Mouse (Mus musculus) CH12.LX (cell line): ENCODE data around the gene Ech1. TPM values are rescaled to one million over a fixed set of nuclear protein-coding genes. Genes with fewer than 3 reads are reported as not detected.

Experiments used
- DNase-seq: peaks from one replicate; pipeline ENCODE4 v3.0.0-alpha.2; 2013; ENCODE audit errors: extremely low read depth
- H3K27ac ChIP-seq: 2 replicates; pipeline ENCODE4 v1.5.1; 2012; ENCODE audit warnings: low read depth, mild to moderate bottlenecking, control low read depth, moderate library complexity; ENCODE audit not compliant: insufficient read depth
- H3K27me3 ChIP-seq: replicated peaks from 2 replicates; pipeline ENCODE3; 2012; ENCODE audit warnings: inconsistent platforms
- H3K36me3 ChIP-seq, 2 experiments: replicated peaks in 1 of 2; 2 replicates each; pipeline versions ENCODE3 to v1.6.1; 2012; ENCODE audit warnings: inconsistent platforms in 1 of 2, low read length in 1 of 2, mild to moderate bottlenecking in 1 of 2, mixed read lengths in 1 of 2, moderate library complexity in 1 of 2; ENCODE audit not compliant: control insufficient read depth in 1 of 2, insufficient read depth in 1 of 2
- H3K4me1 ChIP-seq, 2 experiments: 2 replicates each; pipeline ENCODE4 v1.6.1; 2012; ENCODE audit warnings: inconsistent platforms in 1 of 2, moderate library complexity in 1 of 2; ENCODE audit not compliant: insufficient read depth in 2 of 2, control insufficient read depth in 1 of 2
- H3K4me2 ChIP-seq: 2 replicates; pipeline ENCODE4 v1.6.1; 2012; ENCODE audit warnings: low read depth, mild to moderate bottlenecking, control low read depth; ENCODE audit not compliant: poor library complexity, insufficient read depth, severe bottlenecking
- H3K4me3 ChIP-seq, 3 experiments: fragments of 150-350 bp in 1 of 3; sonication (generic) in 1 of 3; replicated peaks in 1 of 3; 2 replicates each; pipeline versions ENCODE3 to v1.5.1; 2011 to 2012; ENCODE audit warnings: low read depth in 2 of 3, low read length in 2 of 3, mild to moderate bottlenecking in 2 of 3, moderate library complexity in 2 of 3, control low read depth in 1 of 3, improper control_type of control experiment in 1 of 3, inconsistent platforms in 1 of 3, mixed read lengths in 1 of 3; ENCODE audit not compliant: poor library complexity in 1 of 3
- H3K79me2 ChIP-seq: replicated peaks from 2 replicates; pipeline ENCODE4 v1.6.1; 2012; ENCODE audit warnings: mild to moderate bottlenecking, moderate library complexity; ENCODE audit not compliant: control insufficient read depth, poor library complexity, insufficient read depth, severe bottlenecking; ENCODE audit errors: extremely low read depth
- H3K9ac ChIP-seq: 2 replicates; pipeline ENCODE4 v1.6.1; 2012; ENCODE audit warnings: low read depth, mild to moderate bottlenecking, control low read depth, moderate library complexity; ENCODE audit not compliant: insufficient read depth
- H3K9me3 ChIP-seq: replicated peaks from 2 replicates; pipeline ENCODE3; 2012; ENCODE audit warnings: low read length, inconsistent platforms, mixed read lengths
- BHLHE40 ChIP-seq: IDR thresholded peaks from 2 replicates; pipeline ENCODE4 v1.6.1; 2011; ENCODE audit warnings: mild to moderate bottlenecking, low read depth, low read length, improper control_type of control experiment
- CHD2 ChIP-seq: IDR thresholded peaks from 2 replicates; pipeline ENCODE4 v1.6.1; 2011; ENCODE audit warnings: low read length, improper control_type of control experiment
- CTCF ChIP-seq, 2 experiments: IDR thresholded peaks in 1 of 2; conservative IDR thresholded peaks in 1 of 2; 2 replicates each; pipeline ENCODE4 v1.5.1; 2011 to 2012; ENCODE audit warnings: low read depth in 2 of 2, low read length in 2 of 2, improper control_type of control experiment in 1 of 2, inconsistent platforms in 1 of 2, mild to moderate bottlenecking in 1 of 2, moderate library complexity in 1 of 2
- E2F4 ChIP-seq: IDR thresholded peaks from 2 replicates; pipeline ENCODE4 v1.6.1; 2011; ENCODE audit warnings: low read depth, low read length, improper control_type of control experiment; ENCODE audit not compliant: insufficient replicate concordance
- ELF1 ChIP-seq: IDR thresholded peaks from 2 replicates; pipeline ENCODE4 v1.6.1; 2014; ENCODE audit warnings: low read depth, mild to moderate bottlenecking, inconsistent platforms, low read length, improper control_type of control experiment
- EP300 ChIP-seq: IDR thresholded peaks from 2 replicates; pipeline ENCODE4 v1.6.1; 2011; ENCODE audit warnings: low read length, improper control_type of control experiment
- ETS1 ChIP-seq: conservative IDR thresholded peaks from 2 replicates; pipeline ENCODE4 v1.6.1; 2012; ENCODE audit warnings: low read depth, mild to moderate bottlenecking, inconsistent platforms, low read length, improper control_type of control experiment, moderate library complexity
- GABPA ChIP-seq: IDR thresholded peaks from 2 replicates; pipeline ENCODE4 v1.6.1; 2012; ENCODE audit warnings: low read depth, low read length, improper control_type of control experiment, inconsistent platforms; ENCODE audit not compliant: insufficient replicate concordance
- HCFC1 ChIP-seq: IDR thresholded peaks from 2 replicates; pipeline ENCODE4 v1.6.1; 2012; ENCODE audit warnings: low read depth, mild to moderate bottlenecking, inconsistent platforms, low read length, improper control_type of control experiment
- IRF4 ChIP-seq: IDR thresholded peaks from 2 replicates; pipeline ENCODE4 v1.6.1; 2014; ENCODE audit warnings: low read depth, mild to moderate bottlenecking, inconsistent platforms, low read length, improper control_type of control experiment
- JUN ChIP-seq: IDR thresholded peaks from 2 replicates; pipeline ENCODE4 v1.6.1; 2011; ENCODE audit warnings: low read depth, mild to moderate bottlenecking, low read length, improper control_type of control experiment, moderate library complexity; ENCODE audit not compliant: insufficient read depth
- JUND ChIP-seq: conservative IDR thresholded peaks from 2 replicates; pipeline ENCODE4 v1.6.1; 2011; ENCODE audit warnings: low read depth, low read length, improper control_type of control experiment
- KAT2A ChIP-seq: IDR thresholded peaks from 2 replicates; pipeline ENCODE4 v1.6.1; 2012; ENCODE audit warnings: low read length, improper control_type of control experiment, inconsistent platforms; ENCODE audit not compliant: insufficient replicate concordance
- MAFK ChIP-seq: IDR thresholded peaks from 2 replicates; pipeline ENCODE4 v1.6.1; 2011; ENCODE audit warnings: low read length, improper control_type of control experiment; ENCODE audit not compliant: insufficient replicate concordance
- MAX ChIP-seq: IDR thresholded peaks from 2 replicates; pipeline ENCODE4 v1.6.1; 2011; ENCODE audit warnings: low read length, improper control_type of control experiment
- MEF2A ChIP-seq: IDR thresholded peaks from 2 replicates; pipeline ENCODE4 v1.6.1; 2014; ENCODE audit warnings: low read depth, mild to moderate bottlenecking, inconsistent platforms, low read length, improper control_type of control experiment, borderline replicate concordance
- MXI1 ChIP-seq: IDR thresholded peaks from 2 replicates; pipeline ENCODE4 v1.6.1; 2011; ENCODE audit warnings: mild to moderate bottlenecking, low read depth, low read length, improper control_type of control experiment
- MYC ChIP-seq: IDR thresholded peaks from 2 replicates; pipeline ENCODE4 v1.6.1; 2011; ENCODE audit warnings: low read depth, mild to moderate bottlenecking, improper control_type of control experiment, low read length
- NELFE ChIP-seq: IDR thresholded peaks from 2 replicates; pipeline ENCODE4 v1.6.1; 2011; ENCODE audit warnings: low read depth, low read length, improper control_type of control experiment
- NRF1 ChIP-seq: IDR thresholded peaks from 2 replicates; pipeline ENCODE4 v1.6.1; 2014; ENCODE audit warnings: low read depth, mild to moderate bottlenecking, inconsistent platforms, low read length, improper control_type of control experiment, moderate library complexity
- POLR2A ChIP-seq: IDR thresholded peaks from 2 replicates; pipeline ENCODE4 v1.6.1; 2011; ENCODE audit warnings: low read depth, mild to moderate bottlenecking, improper control_type of control experiment, low read length
- POLR2AphosphoS2 ChIP-seq: IDR thresholded peaks from 2 replicates; pipeline ENCODE4 v1.6.1; 2011; ENCODE audit warnings: low read depth, low read length, improper control_type of control experiment
- RAD21 ChIP-seq: IDR thresholded peaks from 2 replicates; pipeline ENCODE4 v1.6.1; 2011; ENCODE audit warnings: low read depth, mild to moderate bottlenecking, low read length, improper control_type of control experiment, moderate library complexity
- SMC3 ChIP-seq: IDR thresholded peaks from 2 replicates; pipeline ENCODE4 v1.6.1; 2011; ENCODE audit warnings: low read depth, low read length, improper control_type of control experiment
- TBP ChIP-seq: conservative IDR thresholded peaks from 2 replicates; pipeline ENCODE4 v1.6.1; 2011; ENCODE audit warnings: low read depth, low read length, improper control_type of control experiment
- TCF12 ChIP-seq: IDR thresholded peaks from 2 replicates; pipeline ENCODE4 v1.6.1; 2014; ENCODE audit warnings: low read depth, mild to moderate bottlenecking, inconsistent platforms, low read length, improper control_type of control experiment
- UBTF ChIP-seq: IDR thresholded peaks from 2 replicates; pipeline ENCODE4 v1.6.1; 2012; ENCODE audit warnings: low read depth, mild to moderate bottlenecking, inconsistent platforms, low read length, improper control_type of control experiment, moderate library complexity
- USF2 ChIP-seq: conservative IDR thresholded peaks from 2 replicates; pipeline ENCODE4 v1.6.1; 2011; ENCODE audit warnings: low read depth, low read length, improper control_type of control experiment
- ZC3H11A ChIP-seq: IDR thresholded peaks from 2 replicates; pipeline ENCODE4 v1.6.1; 2012; ENCODE audit warnings: low read depth, mild to moderate bottlenecking, inconsistent platforms, low read length, improper control_type of control experiment
- ZKSCAN1 ChIP-seq: IDR thresholded peaks from 2 replicates; pipeline ENCODE4 v1.6.1; 2012; ENCODE audit warnings: low read depth, inconsistent platforms, low read length, improper control_type of control experiment, borderline replicate concordance
- dilution Hi-C: fragments of 300-500 bp; cut with MboI; formaldehyde crosslinking; loops from 2 replicates; pipeline ENCODE4 v1.14.3; 2020; ENCODE audit warnings: low sequenced_read_pairs; ENCODE audit not compliant: extremely low pct_unique_long_range_greater_than_20kb, extremely low pct_ligation_motif_present
- in situ Hi-C: fragments of 300-500 bp; cut with MboI; formaldehyde crosslinking; loops from 3 replicates; pipeline ENCODE4 v1.14.3; 2019; ENCODE audit warnings: low sequenced_read_pairs, low pct_ligation_motif_present, low pct_unique_long_range_greater_than_20kb, mixed read lengths
- polyA plus RNA-seq: library from polyadenylated mRNA; unstranded; fragments of >175 nt; gene quantifications from 2 replicates; pipeline ENCODE4 v1.2.1, GENCODE M21; 2012; ENCODE audit warnings: low read depth; ENCODE audit not compliant: insufficient read length
- total RNA-seq, 2 experiments: library from RNA; depleted of rRNA; stranded (reverse); fragments of 300-350 nt in 1 of 2; fragments of >200 nt in 1 of 2; gene quantifications; 2 replicates each; pipeline ENCODE4 v1.2.3; 2012 to 2014

The Ech1 gene
- total and polyA plus RNA-seq, 3 experiments, result 67.6 to 124 (median 119) TPM

DNA sequence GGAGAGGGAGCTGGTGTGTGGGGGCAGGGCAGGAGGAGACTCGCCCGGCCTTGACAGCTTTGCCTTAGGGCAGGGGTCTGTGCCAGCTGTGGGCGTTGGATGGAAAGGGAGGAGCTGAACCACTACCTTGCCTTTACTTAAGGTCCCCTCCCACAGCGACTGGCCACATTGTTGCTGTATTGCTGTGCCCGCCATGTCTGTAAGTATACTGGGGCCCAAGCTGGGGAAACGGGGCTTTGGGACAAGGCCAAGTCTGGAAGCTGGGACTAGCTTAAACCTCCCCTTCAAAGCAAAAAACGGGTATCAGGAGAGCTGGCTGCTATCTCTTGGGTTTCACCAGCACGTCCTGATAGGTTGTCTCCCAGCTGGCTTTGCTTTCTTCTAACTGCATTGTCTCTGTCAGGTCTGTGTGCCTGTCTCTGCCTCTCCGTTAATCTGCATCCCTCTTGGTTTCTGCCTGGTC is 39.3 kb downstream of the Ech1 start:
- H3K27ac ChIP-seq, result no peak overlapping the region
- dilution Hi-C loops (no loop called here), in situ Hi-C loops (no loop called here)
- H3K27me3 ChIP-seq, result no peaks in the 10 kb centered on the region
- no peak overlapping the region for H3K9ac ChIP-seq
- no peak for TF ChIP-seq EP300
- TF ChIP-seq ETS1, result no peak
- peaks cover 9 to 23% of the 10 kb centered on the region in 2 experiments for H3K4me1 ChIP-seq
- no peak overlapping the region for H3K4me3 ChIP-seq
- no peaks in the 10 kb centered on the region for H3K36me3 ChIP-seq
- no peak overlapping the region for H3K4me2 ChIP-seq
- peaks cover 5% of the 10 kb centered on the region for H3K9me3 ChIP-seq
- H3K79me2 ChIP-seq, result no peaks in the 10 kb centered on the region
- DNase-seq, result no peak

GRCm38 (mm10) chr7:28865481-28866300 is 40.7 kb downstream of the Ech1 start:
- DNase-seq, result peak; percentile 95
- Histone ChIP-seq H3K4me2 (peak overlapping the region; percentile 74), H3K9me3 (peaks cover 4% of the 10 kb centered on the region), H3K36me3 (no peaks in the 10 kb centered on the region), H3K4me1 (peaks cover 9 to 23% of the 10 kb centered on the region in 2 experiments), H3K9ac (peak overlapping the region; percentile 76), H3K4me3 (peak overlapping the region; percentile 49 to 56 (median 54)), H3K79me2 (no peaks in the 10 kb centered on the region), H3K27ac (peak overlapping the region; percentile 33; the same call in 1 of the 2 replicates), H3K27me3 (no peaks in the 10 kb centered on the region)
- in situ Hi-C loops, result loop anchor here (5.0 kb wide), 2 partner anchors 38 to 68 kb away; partner anchors contain the start of gene Ech1
- dilution Hi-C loops, result no loop called here
- TF ChIP-seq EP300 (peak; percentile 26), UBTF (0 out of 2 replicates have a peak, but pooled peaks have one; percentile 50), CTCF (conservative IDR thresholded peaks at IDR 0.05 in 1 of 2, IDR thresholded peaks at IDR 0.05 in 1 of 2; ENCODE audit: low read depth in 2 of 2, low read length in 2 of 2) (peak in 1 of 2 experiments; percentile 20; a peak in 2 of 4 replicates), RAD21 (no peak), TBP (0 out of 2 replicates have a peak, but pooled peaks have one; percentile 44), TCF12 (peak; percentile 78; the same call in 1 of the 2 replicates), SMC3 (no peak), NELFE (peak; percentile 84), IRF4 (peak; percentile 66), POLR2AphosphoS2 (peak; percentile 53; the same call in 1 of the 2 replicates), BHLHE40 (peak; percentile 80), HCFC1 (peak; percentile 57), POLR2A (peak; percentile 91), E2F4 (no peak), JUN (0 out of 2 replicates have a peak, but pooled peaks have one; percentile 2), USF2 (no peak), ZKSCAN1 (no peak), ELF1 (peak; percentile 77), MAX (peak; percentile 73), JUND (no peak), MXI1 (no peak), GABPA (no peak), ZC3H11A (no peak), MYC (no peak), KAT2A (0 out of 2 replicates have a peak, but pooled peaks have one; percentile 35), CHD2 (no peak), NRF1 (peak; percentile 97), MEF2A (peak; percentile 51; the same call in 1 of the 2 replicates), ETS1 (peak; percentile 51), MAFK (no peak)
